Mouse (Mus musculus) neutrophil, adult 83 days (primary cell): ENCODE results near the gene Polr2h. TPM values are rescaled to one million over a fixed set of nuclear protein-coding genes. Genes with fewer than 3 reads are reported as not detected.

Experiments
- total RNA-seq, 2 experiments: library from RNA; stranded (reverse); gene quantifications; one replicate each; pipeline ENCODE4 v1.2.4; 2023

The Polr2h gene
- 1 to 10 TPM; 7.9 to 8.2 TPM for total RNA-seq

DNA sequence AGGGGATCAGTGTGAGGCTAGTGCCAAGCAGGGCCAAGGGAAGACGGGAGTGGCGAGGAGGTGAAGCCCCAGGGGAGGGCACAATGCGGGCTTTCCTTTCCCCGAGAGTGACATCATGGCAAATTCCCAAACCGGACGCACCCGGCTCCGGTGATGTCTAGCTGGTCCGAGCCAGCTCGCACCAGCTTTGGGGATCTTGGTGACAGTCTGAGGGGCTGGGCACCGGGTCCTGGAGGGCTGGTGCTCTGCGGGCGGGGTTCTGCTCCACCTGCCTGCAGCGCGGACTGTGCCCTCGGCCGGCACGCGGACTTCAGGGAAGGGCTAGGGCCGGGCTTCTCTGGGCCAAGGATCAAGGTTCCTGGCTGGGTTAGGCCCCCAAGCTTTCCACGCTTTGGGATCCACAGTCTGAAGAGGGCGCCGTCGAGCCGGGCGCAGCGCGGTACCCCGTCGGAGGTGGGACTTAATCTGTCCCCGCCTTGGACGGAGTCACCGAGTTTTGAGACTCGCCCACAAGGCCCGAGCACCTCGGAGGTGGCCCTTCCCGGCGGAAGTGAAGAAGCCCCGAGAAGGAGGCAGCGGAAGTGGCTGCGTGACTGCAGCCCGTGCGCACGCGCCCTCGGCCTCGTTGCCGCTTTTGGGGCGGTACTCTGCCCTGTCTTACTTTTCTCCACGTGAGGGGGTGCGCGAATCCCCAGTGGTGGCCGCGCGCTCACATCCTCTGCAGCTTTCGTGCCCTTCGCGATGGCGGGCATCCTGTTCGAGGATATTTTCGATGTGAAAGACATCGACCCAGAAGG, at the start of gene Polr2h, which contains the start of gene Clcn2:
Gene Polr2h (plus strand): TSS at position 485 of the 797 bp plus-strand sequence.
Gene Clcn2 (minus strand): TSS at position 566 of the 797 bp plus-strand sequence.

DNA sequence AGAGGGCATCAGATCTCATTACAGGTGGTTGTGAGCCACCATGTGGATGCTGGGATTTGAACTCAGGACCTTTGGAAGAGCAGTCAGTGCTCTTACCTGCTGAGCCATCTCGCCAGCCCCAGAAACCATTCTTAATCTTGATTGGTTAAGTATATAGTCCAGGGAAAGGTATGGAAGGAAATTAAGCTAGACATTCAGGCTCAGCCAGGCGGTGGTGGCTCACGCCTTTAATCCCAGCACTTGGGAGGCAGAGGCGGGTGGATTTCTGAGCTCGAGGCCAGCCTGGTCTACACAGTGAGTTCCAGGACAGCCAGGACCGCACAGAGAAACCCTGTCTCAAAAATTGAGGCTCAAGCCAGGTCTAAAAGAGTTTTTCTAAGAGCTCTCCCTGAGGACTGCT, 49.5 kb upstream of the Polr2h start, which contains the start of gene Eif4g1:
Gene Eif4g1 (plus strand): TSS at position 301 of the 400 bp plus-strand sequence.

DNA sequence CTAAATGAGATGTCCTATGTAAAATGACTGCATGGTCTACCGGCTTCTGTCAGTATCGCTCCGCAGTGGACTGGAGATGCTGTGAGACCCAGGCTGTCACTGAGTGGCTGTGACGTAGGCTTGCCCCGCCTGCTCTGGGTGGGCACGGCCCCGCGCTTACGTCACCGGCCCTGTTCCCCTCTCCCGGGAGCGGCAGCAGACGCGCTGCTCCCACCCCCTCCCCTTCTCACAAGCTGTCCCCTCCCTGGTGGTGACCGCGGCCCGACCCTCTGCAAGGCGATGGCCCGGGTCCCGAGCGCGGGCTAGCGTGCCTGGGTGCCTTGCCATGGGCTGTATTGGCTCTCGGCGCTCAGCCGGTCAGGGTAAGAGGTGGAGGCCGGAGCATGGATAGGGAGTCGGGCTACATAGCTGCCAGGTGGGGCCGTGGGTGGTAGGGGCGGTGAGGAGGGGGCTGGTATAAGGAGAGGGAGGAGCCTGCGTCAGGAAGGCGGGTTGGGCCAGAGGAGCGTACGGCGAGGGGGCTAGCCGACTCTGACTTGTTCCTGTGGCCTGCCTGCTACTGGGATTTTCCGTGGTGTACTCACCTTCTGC, 24.3 kb upstream of the Polr2h start, which contains the start of gene Fam131a:
Gene Fam131a (plus strand): TSS at position 131 of the 591 bp plus-strand sequence.

DNA sequence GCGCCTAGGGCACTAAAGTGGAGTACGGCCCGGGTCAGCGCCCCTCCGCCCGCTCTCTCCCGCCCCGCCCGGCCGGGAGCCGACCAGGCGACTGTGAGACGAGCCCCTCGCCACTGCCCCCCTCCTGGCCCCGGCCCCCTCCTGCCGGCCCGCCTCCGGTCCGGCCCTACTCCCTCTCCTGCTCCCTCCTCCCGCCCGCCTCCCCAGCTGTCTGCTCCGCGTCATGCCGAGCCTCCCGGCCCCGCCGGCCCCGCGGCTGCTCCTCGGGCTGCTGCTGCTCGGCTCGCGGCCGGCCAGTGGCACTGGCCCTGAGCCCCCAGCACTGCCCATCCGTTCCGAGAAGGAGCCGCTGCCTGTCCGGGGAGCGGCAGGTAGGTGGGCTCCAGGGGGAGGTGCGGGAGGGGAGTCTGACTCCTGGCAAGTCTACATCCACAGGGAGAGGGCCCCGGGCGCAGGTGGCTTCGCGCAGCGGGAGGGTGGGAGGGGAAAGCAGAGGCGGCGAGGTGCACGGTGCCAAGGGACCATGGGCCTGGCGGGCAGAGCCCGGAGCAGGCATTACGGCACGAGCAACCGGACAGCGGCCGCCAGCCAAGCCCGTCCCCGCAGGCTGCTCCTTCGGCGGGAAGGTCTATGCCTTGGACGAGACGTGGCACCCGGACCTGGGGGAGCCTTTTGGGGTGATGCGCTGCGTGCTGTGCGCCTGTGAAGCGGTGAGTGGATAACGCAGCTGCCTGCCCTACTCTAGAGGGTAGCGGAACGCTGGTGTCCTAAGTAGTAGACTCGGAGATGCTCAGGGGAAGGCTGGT, 15.7 kb downstream of the Polr2h start, which contains the start of gene Chrd:
Gene Chrd (plus strand): TSS at position 203 of the 806 bp plus-strand sequence.

DNA sequence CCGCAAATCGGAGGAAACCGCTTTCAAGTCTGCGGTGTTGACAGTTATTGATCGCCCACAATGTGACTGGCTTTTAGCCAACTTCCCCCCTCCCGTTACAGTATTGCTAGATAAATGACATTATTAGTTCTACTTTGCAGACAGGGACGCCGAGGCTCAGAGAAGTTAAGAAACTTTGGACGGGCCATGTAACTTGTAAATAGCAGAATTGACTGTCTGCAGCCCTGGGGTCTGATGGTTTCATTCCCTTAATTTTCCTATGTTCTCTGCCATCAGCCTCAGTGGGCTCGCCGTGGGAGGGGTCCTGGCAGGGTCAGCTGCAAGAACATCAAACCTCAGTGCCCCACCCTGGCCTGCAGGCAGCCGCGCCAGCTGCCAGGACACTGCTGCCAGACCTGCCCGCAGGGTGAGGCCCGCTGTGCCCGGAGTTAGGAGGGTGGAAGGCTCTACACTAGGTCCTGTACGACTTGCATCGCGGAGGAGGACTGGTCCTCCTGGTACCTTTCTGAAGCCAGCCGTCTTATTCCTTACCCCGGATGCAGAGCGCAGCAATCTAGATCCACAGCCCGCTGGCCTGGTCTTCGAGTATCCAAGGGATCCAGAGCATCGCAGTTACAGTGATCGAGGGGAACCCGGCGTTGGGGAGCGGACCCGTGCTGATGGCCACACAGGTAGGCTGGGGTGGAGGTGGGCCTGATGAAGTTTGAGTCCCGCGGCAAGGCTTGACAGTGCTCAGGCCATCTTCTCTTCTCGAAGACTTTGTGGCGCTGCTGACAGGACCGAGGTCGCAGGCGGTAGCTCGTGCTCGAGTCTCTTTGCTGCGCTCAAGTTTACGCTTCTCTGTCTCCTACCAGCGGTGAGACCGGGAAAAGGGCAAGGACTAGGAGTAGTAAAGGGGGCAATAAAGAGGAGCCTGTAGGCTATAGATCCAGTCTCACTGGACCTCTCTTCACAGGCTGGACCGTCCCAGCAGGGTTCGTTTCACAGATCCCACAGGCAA, 16.6 kb downstream of the Polr2h start, which contains the start of gene Thpo:
Gene Thpo (minus strand): TSS at position 781 of the 1,000 bp plus-strand sequence.

Other genes starting within 250 kb of the Polr2h start
- 10 to 100 TPM; 22.6 to 22.8 TPM for gene Eif2b5, start 218.8 kb upstream of the Polr2h start, total RNA-seq
- 10 to 100 TPM; 26.5 to 28.0 TPM for gene Dvl3, start 200.7 kb upstream of the Polr2h start, total RNA-seq
- 100 to 1,000 TPM; 190 to 204 TPM for gene Ap2m1, start 182.2 kb upstream of the Polr2h start, total RNA-seq
- gene Abcf3, start 169.1 kb upstream of the Polr2h start, total RNA-seq = 10 to 100 TPM; 45.4 to 46.1 TPM
- not detected for gene Vwa5b2, start 128.2 kb upstream of the Polr2h start, total RNA-seq
- 1 to 10 TPM; 3.9 to 5.5 TPM for gene Eef1akmt4, start 106.1 kb upstream of the Polr2h start, total RNA-seq
- not detected for gene Gm49333, start 106.1 kb upstream of the Polr2h start, total RNA-seq
- gene Alg3, start 105.9 kb upstream of the Polr2h start, total RNA-seq = 1 to 10 TPM; 6.4 to 7.1 TPM
- 1 to 10 TPM; 1.2 to 1.3 TPM for gene Camk2n2, start 96.4 kb upstream of the Polr2h start, total RNA-seq
- gene Ece2, start 87.8 kb upstream of the Polr2h start, total RNA-seq = under 1 TPM in 1 of 2 experiments, not detected in 1; 0.18 TPM
- 100 to 1,000 TPM; 106 to 110 TPM for gene Psmd2, start 66.0 kb upstream of the Polr2h start, total RNA-seq
- gene Eif4g1, start 49.4 kb upstream of the Polr2h start, total RNA-seq = 100 to 1,000 TPM; 147 to 161 TPM
- gene Fam131a, start 24.4 kb upstream of the Polr2h start, total RNA-seq = under 1 TPM; 0.42 to 0.86 TPM
- gene Clcn2, start 81 bp downstream of the Polr2h start, total RNA-seq = 1 to 10 TPM; 4.8 to 5.6 TPM
- not detected for gene Chrd, start 15.5 kb downstream of the Polr2h start, total RNA-seq
- not detected for gene Thpo, start 16.8 kb downstream of the Polr2h start, total RNA-seq